Mouse (Mus musculus) monocyte, adult 5-6 weeks (primary cell): ENCODE results near the gene Tmem108. TPM values are rescaled to one million over a fixed set of nuclear protein-coding genes. Genes with fewer than 3 reads are reported as not detected.

Experiments used
- ATAC-seq: fragments of 153-309, 156-312 bp; replicated peaks from 2 replicates; pipeline ENCODE4 v1.8.0; 2017; ENCODE audit warnings: mild to moderate bottlenecking; ENCODE audit not compliant: low TSS enrichment, insufficient number of reproducible peaks, severe bottlenecking, poor library complexity, low FRiP score
- total RNA-seq: library from RNA; stranded (forward); fragments of 200-1000, 200-491, 200-594 nt; gene quantifications from 3 replicates; pipeline ENCODE4 v1.2.3, GENCODE M21; 2017

The Tmem108 gene
- total RNA-seq, 1 experiment from 2014 or later = 0.48 TPM

- no peak for ATAC-seq
These were observed 221.1 kb downstream of the Tmem108 start for GRCm38 (mm10) chr9:103540518-103540917.

GRCm38 (mm10) chr9:103538047-103538816 lies 223.4 kb downstream of the Tmem108 start:
- no peak for ATAC-seq

- no peak for ATAC-seq
These were observed 225.5 kb downstream of the Tmem108 start for GRCm38 (mm10) chr9:103536059-103536634.

- no peak for ATAC-seq
These were observed 236.5 kb downstream of the Tmem108 start for GRCm38 (mm10) chr9:103525041-103525537.

GRCm38 (mm10) chr9:103524600-103524999 lies 237.0 kb downstream of the Tmem108 start:
- ATAC-seq = no peak

GRCm38 (mm10) chr9:103523742-103524403 lies 237.8 kb downstream of the Tmem108 start:
- no peak for ATAC-seq

GRCm38 (mm10) chr9:103523008-103523407 lies 238.6 kb downstream of the Tmem108 start:
- no peak for ATAC-seq

GRCm38 (mm10) chr9:103513884-103514283 lies 247.8 kb downstream of the Tmem108 start:
- ATAC-seq = no peak

- no peak for ATAC-seq
These were observed 249.4 kb downstream of the Tmem108 start for GRCm38 (mm10) chr9:103512257-103512656.

- no peak for ATAC-seq
These were observed 254.6 kb downstream of the Tmem108 start for GRCm38 (mm10) chr9:103506968-103507584.

- no peak for ATAC-seq
These were observed 256.6 kb downstream of the Tmem108 start for GRCm38 (mm10) chr9:103505067-103505466.

- no peak for ATAC-seq
These were observed 257.0 kb downstream of the Tmem108 start for GRCm38 (mm10) chr9:103504646-103505045.

GRCm38 (mm10) chr9:103503586-103504298 lies 257.9 kb downstream of the Tmem108 start:
- no peak for ATAC-seq

- no peak for ATAC-seq
These were observed 259.0 kb downstream of the Tmem108 start for GRCm38 (mm10) chr9:103502655-103503054.

GRCm38 (mm10) chr9:103501861-103502364 lies 259.7 kb downstream of the Tmem108 start:
- no peak for ATAC-seq

GRCm38 (mm10) chr9:103499366-103499765 lies 262.3 kb downstream of the Tmem108 start:
- ATAC-seq = no peak

GRCm38 (mm10) chr9:103498699-103499098 lies 262.9 kb downstream of the Tmem108 start:
- no peak for ATAC-seq

GRCm38 (mm10) chr9:103495391-103495790 lies 266.2 kb downstream of the Tmem108 start:
- ATAC-seq = no peak
